Mouse (Mus musculus) E14TG2a.4 (cell line): ENCODE data around the gene Prickle2.

Experiments used
- CTCF ChIP-seq: conservative IDR thresholded peaks from 2 replicates; pipeline ENCODE4 v1.5.1; 2014; ENCODE audit warnings: low read length
- POU5F1 ChIP-seq: IDR thresholded peaks from 2 replicates; pipeline ENCODE4 v1.6.1; 2014; ENCODE audit warnings: low read length, borderline replicate concordance

DNA sequence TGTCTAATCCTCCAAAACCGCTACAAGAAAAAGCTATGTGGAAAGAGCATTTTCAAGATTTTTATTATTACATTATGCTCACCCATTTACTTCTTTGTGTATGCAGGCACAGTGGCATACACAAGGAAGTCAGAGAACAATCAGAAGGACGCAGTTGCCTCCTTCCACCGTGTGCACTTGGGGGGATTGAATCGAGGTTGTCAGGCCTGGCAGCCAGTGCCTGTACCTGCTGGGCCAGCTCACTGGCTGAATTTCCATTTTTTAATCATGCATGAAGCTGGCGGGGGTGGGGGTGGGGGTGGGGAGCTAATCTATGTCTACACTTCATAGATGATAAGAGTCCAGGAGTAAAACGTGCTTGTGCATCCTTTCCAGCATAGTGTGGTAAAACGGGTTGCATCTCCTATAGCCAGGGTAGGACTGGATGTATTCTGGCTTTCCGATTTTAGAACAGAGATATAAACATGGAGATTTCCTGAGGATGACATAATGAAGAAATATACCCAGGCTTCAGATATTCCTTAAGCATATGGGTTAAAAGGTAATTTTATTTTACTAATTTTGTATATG, 78.8 kb downstream of the Prickle2 start:
- TF ChIP-seq CTCF, result no peak
- TF ChIP-seq POU5F1, result no peak
